Mouse (Mus musculus) thymus, postnatal 10 days (tissue): ENCODE data around the gene Mospd1.

ENCODE experiments used
- DNase-seq, 2 experiments: peaks; one replicate each; pipeline ENCODE4 v3.0.0; 2021; ENCODE audit warnings: low spot score in 2 of 2

Mospd1 gene

DNA sequence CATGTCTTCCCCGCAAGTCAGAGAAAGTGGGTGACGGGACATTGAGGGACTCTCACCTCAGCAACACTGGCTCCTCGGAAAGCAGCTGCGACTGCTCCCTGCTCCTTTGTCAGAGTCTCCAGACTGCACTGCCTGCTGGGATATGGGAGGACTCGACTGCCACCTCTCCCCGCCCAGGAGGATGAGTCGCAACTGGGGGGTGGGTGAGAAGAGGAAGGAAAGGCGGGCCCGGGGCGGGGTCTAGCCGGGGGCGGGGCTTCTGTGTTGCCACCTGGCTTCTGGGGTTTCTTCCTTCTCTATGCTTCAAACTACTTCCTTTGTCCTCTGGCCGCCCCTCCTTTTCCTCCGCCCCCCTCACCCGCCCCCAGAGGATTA, at the start of gene Mospd1:
Mospd1 (minus strand) TSS at position 137 of the 375 bp plus-strand sequence.
- peak; percentile 91 for DNase-seq

DNA sequence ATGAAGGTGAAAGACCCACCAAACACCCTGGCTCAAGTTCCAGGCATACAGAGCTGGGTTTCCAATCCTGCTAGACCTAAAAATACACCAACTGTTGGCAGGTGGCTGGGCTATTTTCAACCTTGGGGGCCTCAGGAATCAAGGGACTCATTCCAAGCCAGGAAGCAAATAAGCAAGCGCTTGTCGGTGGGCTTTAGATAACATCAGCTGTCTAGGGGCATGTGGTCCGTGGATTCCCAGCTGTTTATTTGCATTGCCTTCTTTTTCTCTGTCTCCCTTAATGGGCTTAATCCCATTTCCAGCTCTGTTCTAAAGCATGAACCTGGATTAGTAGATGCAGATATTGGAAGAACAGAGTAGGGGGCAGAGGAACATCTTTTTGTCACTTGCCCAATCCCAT, 16.1 kb upstream of the Mospd1 start:
- DNase-seq, result no peak

DNA sequence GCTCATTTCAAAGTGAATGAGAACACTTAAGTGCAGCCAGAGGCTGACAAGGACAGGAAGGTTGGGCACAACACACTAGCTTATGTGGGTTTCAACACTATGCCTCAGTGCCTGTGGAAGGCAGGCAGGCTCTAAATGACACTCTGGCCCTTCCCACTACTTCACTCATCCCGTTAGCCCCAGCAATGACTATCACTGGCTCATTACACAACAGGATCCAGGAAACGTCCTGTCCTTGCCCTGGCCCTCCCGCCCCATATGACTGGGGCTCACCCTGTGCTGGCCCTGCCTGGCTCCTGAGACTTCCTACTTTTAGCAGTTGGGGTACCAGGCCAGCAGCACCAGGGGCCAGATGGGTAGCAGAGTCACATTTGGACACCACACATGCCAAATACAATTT, 12.8 kb upstream of the Mospd1 start:
- DNase-seq, result no peak

DNA sequence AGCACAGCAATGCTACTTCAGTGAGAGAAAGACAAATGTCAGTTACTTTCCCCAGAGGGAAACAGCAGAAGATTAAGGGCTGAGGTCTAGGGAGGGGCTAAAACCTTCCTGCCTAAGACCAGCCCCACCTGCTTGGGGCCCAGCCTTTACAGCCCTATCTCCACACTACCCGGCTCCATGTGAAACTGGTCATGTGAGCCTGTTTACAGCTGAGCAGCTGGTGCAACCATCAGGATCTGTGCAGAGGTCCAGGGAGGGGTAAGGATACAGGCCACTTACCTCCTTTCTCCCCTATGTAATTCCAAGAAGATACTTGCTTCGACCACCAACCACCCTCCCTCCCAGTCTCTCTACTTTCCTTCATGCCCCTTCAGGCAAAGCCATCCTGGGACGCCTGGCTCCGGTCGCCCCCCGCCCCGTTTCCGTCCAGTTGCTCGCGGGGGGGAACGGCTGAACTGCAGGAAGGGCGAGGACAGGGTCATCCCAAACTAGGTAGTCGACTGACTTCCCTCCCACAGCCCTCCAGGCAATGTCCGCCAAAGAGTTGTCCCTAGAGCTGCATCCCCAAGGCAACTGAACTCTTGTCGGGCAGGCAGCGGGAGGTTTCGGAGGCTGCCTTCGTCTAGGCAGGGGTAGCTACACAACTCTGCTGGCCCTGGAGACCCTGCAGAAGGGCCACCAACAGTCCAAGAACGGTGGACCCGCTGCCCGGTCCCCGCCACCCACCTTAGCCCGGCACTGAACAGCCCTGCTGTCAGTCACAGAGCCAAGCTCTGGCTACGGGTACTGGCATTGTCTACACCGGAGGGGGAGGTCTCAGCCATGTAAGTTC, 552 bp downstream of the Mospd1 start:
- peak; percentile 11 to 40 for DNase-seq

DNA sequence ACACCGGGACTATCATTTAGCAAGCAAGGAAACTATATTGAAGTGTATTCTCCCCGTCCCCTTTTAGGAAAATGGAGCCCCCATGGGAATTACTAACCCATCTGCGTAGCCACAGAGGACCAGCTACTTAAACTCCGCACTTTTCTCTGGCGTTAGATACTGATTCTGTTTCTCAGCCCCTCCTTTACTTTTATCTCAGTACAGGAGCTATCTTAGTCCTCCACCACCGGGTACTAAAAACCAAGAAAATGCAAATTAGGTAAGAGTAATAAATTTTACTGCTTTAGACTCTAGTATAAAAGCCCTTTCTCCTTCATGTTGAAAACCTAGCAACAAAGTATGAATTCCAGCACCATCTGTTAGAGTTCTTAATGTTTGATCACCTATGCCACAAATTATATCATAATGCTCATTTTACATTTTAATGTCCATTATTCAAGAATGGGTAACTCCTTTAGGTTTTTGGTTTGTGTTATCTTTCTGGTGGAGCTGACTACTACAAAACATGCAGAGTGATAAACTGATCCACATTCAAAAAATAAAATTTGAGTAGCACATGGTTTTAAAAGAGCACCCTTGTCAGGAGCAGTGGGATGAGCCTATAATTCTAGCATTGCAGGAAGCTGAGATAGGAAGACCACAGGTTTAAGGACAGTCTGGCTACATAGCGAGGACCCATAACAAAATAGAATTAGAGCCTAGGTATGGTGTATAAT, 5.5 kb downstream of the Mospd1 start:
- no peak for DNase-seq

DNA sequence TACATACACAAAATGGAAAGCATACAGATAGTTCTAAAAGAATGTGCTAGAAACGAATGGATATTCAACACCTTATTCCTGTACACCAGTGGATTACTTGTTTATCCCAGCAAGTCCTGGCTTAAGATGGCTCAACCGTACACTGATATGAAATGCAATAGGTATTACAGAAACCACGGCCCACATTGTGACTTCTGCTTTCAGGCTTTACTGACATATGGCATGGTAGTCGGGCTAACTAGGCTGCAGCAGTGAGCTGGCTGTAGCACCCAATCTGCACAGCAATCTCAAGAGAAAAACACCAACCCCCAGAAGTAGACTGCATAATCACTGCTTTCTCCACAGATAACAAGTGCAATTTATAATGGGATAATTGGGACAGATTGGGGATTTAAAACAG, 21.9 kb downstream of the Mospd1 start:
- DNase-seq, result no peak

DNA sequence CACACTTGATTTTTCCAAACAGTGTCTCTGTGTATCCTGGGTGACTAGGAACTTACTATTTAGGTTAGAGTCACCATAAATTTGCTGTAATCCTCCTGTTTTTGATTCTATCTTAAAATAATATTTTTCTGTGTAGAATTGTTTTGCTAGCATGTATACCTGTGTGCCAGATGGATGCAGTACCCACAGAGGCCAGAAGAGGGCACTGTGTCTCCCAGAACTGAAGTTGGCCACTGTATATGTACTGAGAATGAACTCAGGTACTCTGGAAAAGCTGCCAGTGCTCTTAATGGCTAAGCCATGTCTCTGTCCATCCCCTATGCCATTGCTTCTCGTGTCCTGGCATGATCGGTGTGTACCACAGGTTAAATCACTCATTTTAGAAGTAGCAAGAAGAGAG, 28.8 kb downstream of the Mospd1 start:
- DNase-seq, result peak; percentile 19 to 59

DNA sequence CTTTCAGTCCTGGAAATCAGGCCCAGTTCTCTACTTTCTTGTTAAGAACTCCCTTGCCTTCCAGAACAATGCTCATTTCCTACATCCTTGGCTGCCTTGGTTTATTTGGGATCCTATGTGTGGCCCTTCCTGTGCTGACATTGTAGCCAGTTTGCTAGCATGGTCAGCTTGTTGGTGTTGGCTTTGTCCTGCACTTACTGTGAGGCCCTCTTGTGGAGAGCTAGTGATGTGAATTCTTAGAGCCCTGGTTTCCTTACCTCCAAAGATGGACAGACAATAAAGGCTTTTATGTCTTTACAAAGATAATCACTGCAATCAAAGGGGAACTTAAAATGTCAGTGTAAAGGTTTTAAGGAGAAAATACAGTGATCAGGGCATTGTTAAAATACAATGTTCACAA, 32.9 kb downstream of the Mospd1 start:
- DNase-seq, result no peak

DNA sequence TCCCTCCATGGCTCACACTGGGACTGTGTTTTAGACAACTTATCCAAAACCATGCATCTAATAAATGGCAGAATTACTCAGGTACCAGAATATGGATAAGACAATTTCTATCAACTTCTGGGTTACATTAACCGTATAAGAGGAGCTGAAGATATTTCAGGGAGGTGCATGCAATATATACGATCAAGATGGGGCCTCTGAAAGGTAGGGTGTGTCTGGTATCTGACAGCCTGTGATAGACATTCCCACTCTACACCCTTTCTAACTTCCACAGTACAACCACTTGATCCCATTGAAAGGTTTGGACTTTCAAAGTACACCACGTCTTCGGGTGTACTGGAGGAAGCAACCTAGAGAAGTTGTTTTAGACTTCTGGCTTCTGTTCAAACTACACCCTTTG, 39.9 kb downstream of the Mospd1 start:
- DNase-seq, result no peak

DNA sequence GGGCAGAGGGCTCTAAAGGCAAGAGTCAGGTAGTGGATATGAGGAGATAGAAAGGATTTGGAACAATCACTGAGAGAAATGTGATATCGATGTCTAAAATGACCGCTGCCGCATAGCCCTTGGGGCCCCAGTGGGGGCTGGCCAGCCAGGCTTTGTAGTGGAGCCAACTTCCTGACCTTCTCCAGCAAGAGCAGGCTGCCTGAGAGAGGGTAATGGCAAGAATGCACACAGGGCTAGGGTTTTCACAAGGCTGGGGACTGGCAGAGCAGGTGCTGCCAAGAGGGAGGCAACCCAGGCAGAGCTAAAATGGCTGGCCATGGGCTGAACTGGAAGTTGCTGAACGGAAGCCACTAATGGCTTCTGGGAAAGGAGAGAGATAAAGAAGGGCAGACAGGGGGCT, 49.2 kb downstream of the Mospd1 start:
- DNase-seq, result no peak

DNA sequence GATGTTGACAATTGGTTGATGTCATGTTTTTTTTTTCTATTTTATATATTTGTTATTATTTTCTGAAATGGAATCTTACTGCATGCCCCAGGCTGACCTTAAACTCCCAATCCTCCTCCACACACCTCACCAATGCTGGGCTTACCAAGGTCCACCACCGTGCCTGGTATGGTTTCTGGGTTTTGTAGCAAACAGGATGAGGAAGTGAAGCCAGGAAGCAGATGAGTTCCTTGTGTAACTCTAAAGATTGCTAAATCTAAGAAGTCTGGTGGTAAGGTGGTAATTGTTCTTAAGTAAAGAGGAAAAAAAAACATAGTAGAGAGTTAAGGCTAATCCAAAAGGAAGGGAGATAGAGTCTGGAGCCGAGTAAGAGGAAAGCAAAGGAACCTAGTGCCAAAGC, 49.7 kb downstream of the Mospd1 start:
- no peak for DNase-seq
